Mouse (Mus musculus) layer of hippocampus, adult 8-10 months (tissue): ENCODE data around the gene Olfr944. TPM values are rescaled to one million over a fixed set of nuclear protein-coding genes. Genes with fewer than 3 reads are reported as not detected.

ENCODE experiments used
- DNase-seq, 2 experiments: peaks; one replicate each; pipeline ENCODE4 v3.0.0; 2022; ENCODE audit warnings: low spot score in 2 of 2
- total RNA-seq, 4 experiments: library from RNA; stranded (reverse); gene quantifications; 2 replicates each; pipeline ENCODE4 v1.2.4; 2022

The Olfr944 gene
- total RNA-seq = not detected

GRCm38 (mm10) chr9:39201620-39202019 lies at the start of gene Olfr944:
Gene Olfr944 (plus strand): TSS chr9:39201920.
- no peak for DNase-seq

GRCm38 (mm10) chr9:39152401-39152800 lies 49.3 kb upstream of the Olfr944 start:
- no peak for DNase-seq

DNA sequence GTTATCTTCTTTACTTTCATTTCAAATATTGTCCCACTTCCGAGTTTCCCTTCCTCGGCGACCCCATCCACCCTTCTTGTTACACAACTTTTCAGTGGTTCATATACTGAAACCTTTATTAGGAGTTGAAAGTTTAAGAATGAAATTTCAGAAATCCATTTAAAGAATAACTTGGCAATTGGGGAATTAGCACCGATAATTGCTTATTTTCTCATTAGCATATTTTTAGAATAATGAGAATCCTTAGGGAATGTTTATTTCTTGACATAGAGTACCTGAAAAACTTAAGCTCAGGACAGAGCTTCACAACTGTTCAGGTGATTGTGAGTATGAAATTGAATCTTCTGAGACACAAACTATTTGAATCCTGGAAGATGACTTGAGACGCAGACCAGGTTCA lies 35.7 kb upstream of the Olfr944 start, which contains the start of gene Olfr943:
Olfr943 (plus strand) TSS at position 301 of the 400 bp plus-strand sequence.
- no peak for DNase-seq

- DNase-seq = no peak
Observed at GRCm38 (mm10) chr9:39249894-39250293, 48.2 kb downstream of the Olfr944 start, which contains the start of gene Olfr1537. Gene Olfr1537 (minus strand): TSS chr9:39249994.

Other genes starting within 250 kb of the Olfr944 start
- under 1 TPM in 1 of 4 experiments, not detected in 3; 0.10 TPM for gene Olfr933, start 229.6 kb upstream of the Olfr944 start, total RNA-seq
- gene Olfr934, start 213.6 kb upstream of the Olfr944 start, total RNA-seq = not detected
- not detected for gene Olfr935, start 202.2 kb upstream of the Olfr944 start, total RNA-seq
- not detected for gene Olfr146, start 178.5 kb upstream of the Olfr944 start, total RNA-seq
- gene Olfr937, start 137.0 kb upstream of the Olfr944 start, total RNA-seq = not detected
- not detected for gene Olfr938, start 123.0 kb upstream of the Olfr944 start, total RNA-seq
- not detected for gene Olfr27, start 73.8 kb upstream of the Olfr944 start, total RNA-seq
- not detected for gene Olfr943, start 35.6 kb upstream of the Olfr944 start, total RNA-seq
- gene Olfr1537, start 48.1 kb downstream of the Olfr944 start, total RNA-seq = not detected
- not detected for gene Olfr945, start 74.9 kb downstream of the Olfr944 start, total RNA-seq
- not detected for gene Olfr948, start 124.1 kb downstream of the Olfr944 start, total RNA-seq
- gene Olfr951, start 185.5 kb downstream of the Olfr944 start, total RNA-seq = not detected
- gene Olfr952, start 225.2 kb downstream of the Olfr944 start, total RNA-seq = not detected